Mouse (Mus musculus) adipocyte (in vitro differentiated cells): ENCODE results near the gene Mrm1.

Experiments
- DNase-seq: peaks from one replicate; pipeline ENCODE4 v3.0.0-alpha.2; 2016; ENCODE audit warnings: low spot score

Mrm1 gene

GRCm38 (mm10) chr11:84813724-84814510 lies 5.4 kb downstream of the Mrm1 start:
- DNase-seq = peak; percentile 65

- no peak for DNase-seq
Observed at GRCm38 (mm10) chr11:84804373-84804772, 14.9 kb downstream of the Mrm1 start.

GRCm38 (mm10) chr11:84797627-84798353 lies 21.5 kb downstream of the Mrm1 start:
- peak; percentile 85 for DNase-seq

- DNase-seq = no peak
Observed at GRCm38 (mm10) chr11:84797026-84797425, 22.3 kb downstream of the Mrm1 start.

GRCm38 (mm10) chr11:84794496-84795113 lies 24.7 kb downstream of the Mrm1 start:
- peak; percentile 35 for DNase-seq

GRCm38 (mm10) chr11:84793545-84793944 lies 25.8 kb downstream of the Mrm1 start:
- no peak for DNase-seq

- DNase-seq = no peak
Observed at GRCm38 (mm10) chr11:84790383-84790782, 28.9 kb downstream of the Mrm1 start.

- DNase-seq = no peak
Observed at GRCm38 (mm10) chr11:84780143-84780870, 39.0 kb downstream of the Mrm1 start.

- DNase-seq = peak; percentile 24
Observed at GRCm38 (mm10) chr11:84775560-84775959, 43.8 kb downstream of the Mrm1 start.

GRCm38 (mm10) chr11:84774870-84775514 lies 44.3 kb downstream of the Mrm1 start:
- no peak for DNase-seq

GRCm38 (mm10) chr11:84767898-84768297 lies 51.4 kb downstream of the Mrm1 start:
- peak; percentile 77 for DNase-seq

GRCm38 (mm10) chr11:84765125-84765524 lies 54.2 kb downstream of the Mrm1 start:
- no peak for DNase-seq

- DNase-seq = no peak
Observed at GRCm38 (mm10) chr11:84764527-84764961, 54.8 kb downstream of the Mrm1 start.

- no peak for DNase-seq
Observed at GRCm38 (mm10) chr11:84764116-84764515, 55.2 kb downstream of the Mrm1 start.
